Mouse (Mus musculus) lung, postnatal 0 days (tissue): ENCODE data around the gene Slc22a21.

Source experiments
- CTCF ChIP-seq: IDR thresholded peaks from 2 replicates; pipeline ENCODE4 v1.5.1; 2016; ENCODE audit warnings: antibody characterized with exemption, mild to moderate bottlenecking
- EP300 ChIP-seq: IDR thresholded peaks from 2 replicates; pipeline ENCODE4 v1.6.1; 2016; ENCODE audit warnings: antibody characterized with exemption, mild to moderate bottlenecking, control low read depth

DNA sequence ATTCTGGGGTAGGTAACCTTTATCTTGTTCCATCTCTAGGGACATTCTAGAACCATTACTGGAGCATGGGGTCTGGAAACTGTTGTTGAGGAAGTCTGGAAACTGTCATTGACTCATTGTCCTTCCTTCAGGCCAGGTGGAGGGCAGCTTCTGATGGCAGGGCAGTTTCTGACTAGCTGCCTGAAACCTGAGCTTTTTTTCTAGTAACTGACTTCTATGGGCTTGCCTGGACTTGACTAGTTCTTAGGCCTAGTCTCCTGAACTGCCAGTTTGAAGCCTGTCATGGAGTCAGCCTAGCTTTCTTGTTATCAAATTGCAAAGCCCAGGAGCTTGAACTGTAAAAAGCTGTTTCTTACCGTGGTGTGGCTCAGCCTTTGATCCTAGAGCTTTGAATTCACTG is 79.1 kb downstream of the Slc22a21 start:
- TF ChIP-seq EP300 (no peak), CTCF (no peak)
